Mouse (Mus musculus): Measurements from ENCODE around the gene Dact1. TPM values are rescaled to one million over a fixed set of nuclear protein-coding genes. Genes with fewer than 3 reads are reported as not detected.

Dact1 gene
- polyA plus RNA-seq, 2 experiments = 0.32 to 0.58 TPM

DNA sequence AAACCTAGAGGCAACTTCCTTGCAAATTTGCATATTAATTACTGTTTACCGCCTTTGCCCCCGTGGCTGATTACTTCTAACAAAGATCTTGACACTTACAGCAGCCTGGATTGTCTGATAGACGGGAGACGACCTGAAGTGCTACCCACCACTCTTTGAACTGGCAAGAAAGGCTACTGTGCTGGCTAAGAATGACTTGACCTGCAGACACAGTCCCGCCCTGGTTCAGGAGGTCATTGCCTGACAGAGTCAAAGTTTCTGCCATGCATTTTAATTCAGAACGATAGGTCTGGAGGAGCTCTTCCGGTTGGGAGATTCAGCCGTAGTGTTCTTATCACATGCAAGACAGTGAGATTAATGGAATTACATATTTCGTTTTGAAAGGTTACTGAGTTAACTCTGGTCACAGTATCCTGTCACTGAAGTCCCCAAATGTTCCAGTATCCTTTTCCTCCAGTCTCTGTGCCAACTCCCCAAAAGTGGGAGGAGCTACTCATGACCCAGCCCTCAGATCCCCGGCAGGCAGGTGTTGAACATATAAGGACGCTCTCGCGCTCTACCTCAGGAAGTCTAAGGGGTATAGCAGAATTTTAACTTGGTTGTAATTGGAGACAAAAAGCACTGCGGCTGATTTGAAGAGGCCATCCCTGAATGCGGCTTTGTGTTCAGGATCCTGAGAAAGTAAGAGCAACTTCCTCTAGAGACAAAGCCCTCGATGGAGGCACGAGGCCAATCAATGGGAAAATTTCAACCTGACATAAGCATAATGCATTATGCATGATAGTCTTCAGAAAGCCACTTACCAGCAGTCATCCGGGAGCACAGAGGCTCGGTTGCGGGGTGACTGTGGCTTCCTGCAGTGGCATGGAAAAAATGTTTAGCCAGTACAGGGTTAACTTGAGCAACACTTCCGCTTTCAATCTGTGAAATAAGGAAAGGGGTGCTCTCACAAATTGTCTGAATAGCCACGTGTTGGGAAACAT is 15.4 kb upstream of the Dact1 start:
- H3K27me3 ChIP-seq (ENCODE audit: control insufficient read depth, insufficient read depth, low read length) = no peaks in the 10 kb centered on the region
- no peak overlapping the region for H3K27ac ChIP-seq
- peak overlapping the region; percentile 43 for H3K4me2 ChIP-seq (ENCODE audit: low read depth)
- ATAC-seq (ENCODE audit: insufficient read depth) = no peak
- peaks cover 0 to 7% of the 10 kb centered on the region in 2 experiments; a peak in 3 of 4 replicates for H3K4me1 ChIP-seq (replicated peaks; ENCODE audit: control insufficient read depth in 2 of 2, insufficient read depth in 2 of 2, low read length in 1 of 2)
- no peak for TF ChIP-seq EP300 (IDR thresholded peaks at IDR 0.05; ENCODE audit: low read depth)
- TF ChIP-seq CTCF (IDR thresholded peaks at IDR 0.05; ENCODE audit: low read depth) = no peak
- WGBS (ENCODE audit: insufficient replicate concordance) = 17% methylated on average over 22 of the region's 22 CpGs
- H3K36me3 ChIP-seq (replicated peaks; ENCODE audit: control insufficient read depth, insufficient read depth, low read depth) = no peaks in the 10 kb centered on the region
- H3K9ac ChIP-seq (replicated peaks) = no peak overlapping the region
- no peak for DNase-seq (ENCODE audit: low read depth in 3 of 3, low spot score in 3 of 3)
- no peaks in the 10 kb centered on the region for H3K9me3 ChIP-seq (ENCODE audit: control insufficient read depth, low read length)
- peak overlapping the region in 1 of 2 experiments; percentile 24; a peak in 1 of 4 replicates for H3K4me3 ChIP-seq (ENCODE audit: insufficient read depth in 1 of 2, low read depth in 2 of 2, low read length in 2 of 2)

DNA sequence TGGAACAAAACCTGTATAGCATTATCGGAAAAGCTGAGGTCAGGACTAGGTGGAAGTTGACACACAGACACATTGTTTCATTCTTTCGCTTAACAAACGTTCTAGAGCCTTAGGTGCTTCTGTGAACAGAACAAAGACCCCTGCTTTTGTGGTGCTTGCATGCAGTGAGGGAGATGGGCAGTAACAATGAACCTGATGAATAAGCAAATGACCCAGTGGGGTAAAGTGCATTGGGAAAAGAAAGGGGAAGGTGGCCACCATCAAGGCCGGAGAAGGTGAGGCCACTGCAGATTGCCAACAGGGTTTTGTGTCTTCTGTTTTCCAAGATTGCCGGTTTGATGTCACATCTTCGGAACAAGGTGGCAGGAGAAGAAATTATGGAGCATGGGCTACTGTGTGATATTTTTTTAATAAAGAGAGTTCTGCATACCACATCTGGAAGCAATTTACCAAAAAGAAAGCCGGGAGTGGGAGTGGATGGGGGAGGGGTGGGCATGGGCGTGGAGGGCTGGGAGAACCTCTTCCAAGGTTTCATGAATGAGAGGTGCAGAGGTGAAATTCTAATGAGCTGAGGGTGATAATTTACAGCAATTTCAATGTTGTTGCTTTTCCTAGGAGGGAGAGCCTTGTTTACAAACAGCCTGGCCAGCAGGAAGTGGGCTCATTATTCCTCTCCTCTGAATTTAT is 12.7 kb upstream of the Dact1 start:
- H3K9ac ChIP-seq (replicated peaks) = no peak overlapping the region
- no peak for TF ChIP-seq EP300 (IDR thresholded peaks at IDR 0.05; ENCODE audit: low read depth)
- no peak for TF ChIP-seq CTCF (IDR thresholded peaks at IDR 0.05; ENCODE audit: low read depth)
- H3K36me3 ChIP-seq (replicated peaks; ENCODE audit: control insufficient read depth, insufficient read depth, low read depth) = no peaks in the 10 kb centered on the region
- H3K27ac ChIP-seq = no peak overlapping the region
- H3K9me3 ChIP-seq (ENCODE audit: control insufficient read depth, low read length) = no peaks in the 10 kb centered on the region
- H3K4me3 ChIP-seq (ENCODE audit: insufficient read depth in 1 of 2, low read depth in 2 of 2, low read length in 2 of 2) = no peak overlapping the region
- 48% methylated on average over 8 of the region's 8 CpGs for WGBS (ENCODE audit: insufficient replicate concordance)
- no peak for DNase-seq (ENCODE audit: low read depth in 3 of 3, low spot score in 3 of 3)
- H3K4me2 ChIP-seq (ENCODE audit: low read depth) = no peak overlapping the region
- peaks cover 0 to 7% of the 10 kb centered on the region in 2 experiments; a peak in 3 of 4 replicates for H3K4me1 ChIP-seq (replicated peaks; ENCODE audit: control insufficient read depth in 2 of 2, insufficient read depth in 2 of 2, low read length in 1 of 2)
- no peak for ATAC-seq (ENCODE audit: insufficient read depth)
- no peaks in the 10 kb centered on the region for H3K27me3 ChIP-seq (ENCODE audit: control insufficient read depth, insufficient read depth, low read length)

DNA sequence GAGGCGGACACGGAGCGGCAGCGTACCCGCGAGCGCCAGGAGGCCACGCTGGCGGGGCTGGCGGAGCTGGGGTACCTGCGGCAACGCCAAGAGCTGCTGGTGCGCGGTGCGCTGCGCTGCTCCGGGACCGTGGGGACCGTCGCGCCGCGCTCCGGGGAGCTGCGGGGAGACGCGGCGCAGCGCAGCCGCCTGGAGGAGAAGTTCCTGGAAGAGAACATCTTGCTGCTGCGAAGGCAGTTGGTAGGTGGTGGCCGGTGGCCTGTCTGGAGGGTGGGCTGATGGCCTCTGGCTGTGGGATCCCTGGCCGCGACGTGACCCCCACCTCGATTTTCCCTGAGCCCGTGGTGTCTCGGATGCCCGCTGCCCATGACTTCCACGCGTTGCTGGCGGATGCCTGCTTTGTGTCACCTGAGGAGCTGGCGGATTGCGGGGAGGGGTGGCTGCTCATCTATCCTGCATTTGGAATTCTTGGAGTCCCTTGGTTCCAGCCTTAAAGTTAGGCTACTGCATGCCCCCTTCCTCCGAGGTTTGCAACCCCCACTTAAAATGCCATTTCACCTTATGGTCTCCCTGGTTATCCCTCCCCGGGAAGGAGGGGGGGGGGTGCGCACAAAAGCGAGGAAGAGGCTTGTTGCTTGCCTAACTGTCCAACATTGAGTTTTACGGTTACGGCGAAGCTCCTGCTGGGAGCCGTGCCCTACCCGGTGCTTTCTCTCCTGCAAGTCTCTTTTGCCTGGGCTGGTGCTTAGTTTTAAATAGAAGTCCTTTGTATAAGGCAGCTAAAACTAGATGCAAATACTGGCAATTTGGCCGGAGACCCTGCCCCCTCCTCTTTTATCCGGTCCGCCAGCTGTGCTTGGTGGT is 616 bp downstream of the Dact1 start:
- H3K4me1 ChIP-seq (replicated peaks; ENCODE audit: control insufficient read depth in 2 of 2, insufficient read depth in 2 of 2, low read length in 1 of 2) = no peaks in the 10 kb centered on the region
- peak overlapping the region; percentile 64 for H3K4me2 ChIP-seq (ENCODE audit: low read depth)
- peak overlapping the region; percentile 40 to 55 for H3K4me3 ChIP-seq (ENCODE audit: insufficient read depth in 1 of 2, low read depth in 2 of 2, low read length in 2 of 2)
- no peak for TF ChIP-seq EP300 (IDR thresholded peaks at IDR 0.05; ENCODE audit: low read depth)
- no peak for TF ChIP-seq CTCF (IDR thresholded peaks at IDR 0.05; ENCODE audit: low read depth)
- no peak overlapping the region for H3K9ac ChIP-seq (replicated peaks)
- DNase-seq (ENCODE audit: low read depth in 3 of 3, low spot score in 3 of 3) (no peak), ATAC-seq (ENCODE audit: insufficient read depth) (no peak)
- no peaks in the 10 kb centered on the region for H3K36me3 ChIP-seq (replicated peaks; ENCODE audit: control insufficient read depth, insufficient read depth, low read depth)
- 3% methylated on average over 54 of the region's 56 CpGs for WGBS (ENCODE audit: insufficient replicate concordance)
- no peaks in the 10 kb centered on the region for H3K9me3 ChIP-seq (ENCODE audit: control insufficient read depth, low read length)
- H3K27ac ChIP-seq = no peak overlapping the region
- peaks cover 41% of the 10 kb centered on the region for H3K27me3 ChIP-seq (ENCODE audit: control insufficient read depth, insufficient read depth, low read length)

GRCm38 (mm10) chr12:71311237-71311887 is 1.7 kb downstream of the Dact1 start:
- H3K9ac ChIP-seq (replicated peaks) = no peak overlapping the region
- H3K27ac ChIP-seq = no peak overlapping the region
- no peaks in the 10 kb centered on the region for H3K36me3 ChIP-seq (replicated peaks; ENCODE audit: control insufficient read depth, insufficient read depth, low read depth)
- peaks cover 41% of the 10 kb centered on the region for H3K27me3 ChIP-seq (ENCODE audit: control insufficient read depth, insufficient read depth, low read length)
- no peaks in the 10 kb centered on the region for H3K9me3 ChIP-seq (ENCODE audit: control insufficient read depth, low read length)
- peak overlapping the region; percentile 1; the same call in 1 of the 2 replicates for H3K4me2 ChIP-seq (ENCODE audit: low read depth)
- H3K4me3 ChIP-seq (ENCODE audit: insufficient read depth in 1 of 2, low read depth in 2 of 2, low read length in 2 of 2) = no peak overlapping the region
- WGBS (ENCODE audit: insufficient replicate concordance) = 23% methylated on average over 13 of the region's 13 CpGs
- H3K4me1 ChIP-seq (replicated peaks; ENCODE audit: control insufficient read depth in 2 of 2, insufficient read depth in 2 of 2, low read length in 1 of 2) = no peaks in the 10 kb centered on the region
- TF ChIP-seq CTCF (IDR thresholded peaks at IDR 0.05; ENCODE audit: low read depth) = peak; percentile 38
- TF ChIP-seq EP300 (IDR thresholded peaks at IDR 0.05; ENCODE audit: low read depth) = no peak
- no peak for DNase-seq (ENCODE audit: low read depth in 3 of 3, low spot score in 3 of 3)
- no peak for ATAC-seq (ENCODE audit: insufficient read depth)

All from liver, embryonic 14.5 days (tissue).